Mouse (Mus musculus) stomach, embryonic 15.5 days (tissue): ENCODE results near the gene Slc11a2. TPM values are rescaled to one million over a fixed set of nuclear protein-coding genes. Genes with fewer than 3 reads are reported as not detected.
A peak's percentile ranks its signal among the peaks of the same experiment; 100 is the strongest.
"Not testable (repeated sequence)": the region's sequence is repeated elsewhere in the genome, so short reads cannot be mapped to it uniquely, and the experiment has no call there.

ENCODE experiments used
- ATAC-seq: fragments of 200-750 bp; cut with Nextera tagmentation; 2 replicates; pipeline ENCODE4 v1.8.0; 2017; ENCODE audit warnings: low read depth, moderate number of reproducible peaks, moderate TSS enrichment; ENCODE audit not compliant: insufficient read depth, low FRiP score
- H3K27ac ChIP-seq: fragments of 300-500 bp; sonication (generic); 2 replicates; pipeline ENCODE4 v1.5.1; 2015; ENCODE audit warnings: mild to moderate bottlenecking, inconsistent platforms
- H3K27me3 ChIP-seq: fragments of 300-500 bp; sonication (generic); replicated peaks from 2 replicates; pipeline ENCODE4 v1.6.1; 2015; ENCODE audit warnings: inconsistent platforms
- H3K36me3 ChIP-seq: fragments of 300-500 bp; sonication (generic); 2 replicates; pipeline ENCODE4 v1.6.1; 2015; ENCODE audit warnings: inconsistent platforms
- H3K4me1 ChIP-seq: fragments of 300-500 bp; sonication (generic); 2 replicates; pipeline ENCODE4 v1.6.1; 2015; ENCODE audit warnings: inconsistent platforms
- H3K4me2 ChIP-seq: fragments of 300-500 bp; sonication (generic); 2 replicates; pipeline ENCODE4 v1.6.1; 2015; ENCODE audit warnings: mild to moderate bottlenecking, inconsistent platforms
- H3K4me3 ChIP-seq: fragments of 300-500 bp; sonication (generic); replicated peaks from 2 replicates; pipeline ENCODE4 v1.5.1; 2015; ENCODE audit warnings: inconsistent platforms
- H3K9ac ChIP-seq: fragments of 300-500 bp; sonication (generic); 2 replicates; pipeline ENCODE4 v1.6.1; 2015; ENCODE audit warnings: inconsistent platforms
- H3K9me3 ChIP-seq: fragments of 300-500 bp; sonication (generic); 2 replicates; pipeline ENCODE4 v1.6.1; 2016; ENCODE audit warnings: inconsistent platforms
- WGBS: fragments of 180-500 bp; shearing (Covaris S2); methylation state at CpG from one replicate; pipeline ENCODE4 v1.1.7; 2015; 5-methylcytosine and 5-hydroxymethylcytosine counted together
- polyA plus RNA-seq: library from polyadenylated mRNA; unstranded; fragments of >200 nt; fragmentation: Nextera tagmentation; extraction: Ambion mirVana; gene quantifications from 2 replicates; pipeline ENCODE4 v1.2.1, GENCODE M21; 2015

Slc11a2 gene
- polyA plus RNA-seq, 1 experiment from 2014 or later = 24.0 TPM

DNA sequence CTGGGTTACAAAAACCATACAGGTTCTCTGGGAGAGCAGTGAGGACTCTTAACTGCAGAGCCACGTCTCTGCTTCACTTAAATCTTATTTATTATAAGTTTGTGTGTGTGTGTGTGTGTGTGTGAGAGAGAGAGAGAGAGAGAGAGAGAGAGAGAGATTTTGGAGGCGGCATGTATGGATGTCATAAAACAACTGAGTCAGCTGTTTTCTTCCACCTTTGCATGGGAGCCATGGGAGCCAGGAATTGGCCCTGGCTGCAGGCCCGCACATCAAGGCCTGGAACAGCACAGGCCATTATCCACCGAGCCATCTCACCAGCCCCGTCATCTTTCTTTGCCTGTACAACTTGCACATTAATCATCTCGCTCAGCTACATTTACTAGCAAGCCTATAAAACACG, 57.8 kb downstream of the Slc11a2 start:
- Histone ChIP-seq H3K27ac (no peak overlapping the region), H3K4me1 (no peaks in the 10 kb centered on the region), H3K36me3 (no peaks in the 10 kb centered on the region), H3K27me3 (no peaks in the 10 kb centered on the region), H3K4me2 (no peak overlapping the region), H3K9me3 (no peaks in the 10 kb centered on the region), H3K9ac (no peak overlapping the region), H3K4me3 (no peak overlapping the region)
- WGBS = 63% methylated on average over 7 of the region's 7 CpGs
- ATAC-seq = no peak

DNA sequence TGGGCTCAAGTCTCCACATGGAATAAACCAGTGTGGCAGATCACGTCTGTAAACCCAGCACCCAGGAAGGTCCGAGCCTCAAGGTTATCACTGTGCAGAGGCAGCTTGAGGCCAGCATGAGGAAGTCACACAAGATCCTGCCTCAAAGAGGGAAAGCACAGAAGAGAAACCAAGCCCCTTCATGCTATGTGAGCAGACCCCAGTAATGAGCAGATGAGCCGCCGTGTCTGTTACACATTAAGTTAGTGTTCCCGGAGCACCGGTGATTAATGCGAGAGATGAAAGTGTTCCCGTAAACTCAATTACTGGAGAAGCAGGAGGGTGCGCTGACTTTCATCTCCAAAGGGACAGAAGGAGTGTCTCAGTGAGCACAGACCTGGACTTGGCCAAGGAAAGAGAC, 58.9 kb downstream of the Slc11a2 start:
- H3K4me3 ChIP-seq, ATAC-seq: not testable (repeated sequence)

DNA sequence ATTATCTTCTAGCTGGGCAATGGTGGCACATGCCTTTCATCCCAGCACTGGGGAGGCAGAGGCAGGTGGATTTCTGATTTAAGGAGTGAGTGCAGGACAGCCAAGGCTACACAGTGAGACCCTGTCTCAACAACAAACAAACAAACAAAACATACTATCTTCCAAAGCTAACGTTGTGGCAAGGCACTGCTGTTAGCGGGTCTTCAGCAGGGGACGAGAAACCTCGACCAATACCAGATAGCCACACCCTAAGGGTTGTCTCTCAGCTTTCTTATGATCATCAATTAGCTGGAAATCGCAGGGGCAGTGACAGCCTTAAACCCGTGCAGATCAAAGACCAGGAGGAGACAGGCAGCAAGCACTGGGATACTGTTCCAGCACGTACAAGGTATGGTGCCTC, 60.6 kb downstream of the Slc11a2 start, which contains the start of gene Higd1c:
Gene Higd1c (plus strand): TSS at position 301 of the 400 bp plus-strand sequence.
- Histone ChIP-seq H3K36me3 (no peaks in the 10 kb centered on the region), H3K9ac (no peak within 1 kb of the TSS), H3K4me1 (no peaks in the 10 kb centered on the region), H3K27ac (no peak within 1 kb of the TSS), H3K27me3 (no peaks in the 10 kb centered on the region), H3K4me2 (no peak within 1 kb of the TSS), H3K9me3 (no peaks in the 10 kb centered on the region), H3K4me3 (no peak within 1 kb of the TSS)
- no peak for ATAC-seq
- 63% methylated on average over 7 of the region's 7 CpGs for WGBS

More for the DNA sequence above, 58.9 kb downstream of the Slc11a2 start:
- WGBS = 63% methylated on average over 9 of the region's 9 CpGs
- not testable (repeated sequence) for H3K4me1 ChIP-seq, H3K4me2 ChIP-seq, H3K27me3 ChIP-seq, H3K36me3 ChIP-seq, H3K9me3 ChIP-seq, H3K9ac ChIP-seq, H3K27ac ChIP-seq

DNA sequence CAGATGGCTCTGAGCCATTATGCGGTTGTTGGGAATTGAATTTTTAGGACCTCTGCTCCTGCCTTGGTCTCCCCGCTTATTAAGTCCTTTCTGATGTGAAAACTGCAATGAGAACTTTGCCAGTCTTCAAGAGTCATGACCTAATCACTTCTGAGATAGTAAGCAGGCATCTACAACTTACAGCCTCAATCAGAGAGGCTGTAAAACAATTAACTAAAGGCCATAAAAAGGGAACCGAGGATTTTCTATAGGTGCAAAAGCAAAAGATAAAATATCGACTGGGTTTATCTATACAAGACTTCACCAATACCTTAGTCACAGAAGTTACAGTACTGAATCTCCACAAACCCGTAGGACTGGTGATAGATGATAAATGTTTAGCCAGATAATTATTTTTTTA, 69.0 kb downstream of the Slc11a2 start:
- H3K9me3 ChIP-seq = no peaks in the 10 kb centered on the region
- H3K27me3 ChIP-seq = no peaks in the 10 kb centered on the region
- no peaks in the 10 kb centered on the region for H3K36me3 ChIP-seq
- no peak overlapping the region for H3K27ac ChIP-seq
- no peak overlapping the region for H3K9ac ChIP-seq
- no peak for ATAC-seq
- H3K4me3 ChIP-seq = no peak overlapping the region
- H3K4me2 ChIP-seq = no peak overlapping the region
- 62% methylated on average over 5 of the region's 5 CpGs for WGBS
- no peaks in the 10 kb centered on the region for H3K4me1 ChIP-seq

DNA sequence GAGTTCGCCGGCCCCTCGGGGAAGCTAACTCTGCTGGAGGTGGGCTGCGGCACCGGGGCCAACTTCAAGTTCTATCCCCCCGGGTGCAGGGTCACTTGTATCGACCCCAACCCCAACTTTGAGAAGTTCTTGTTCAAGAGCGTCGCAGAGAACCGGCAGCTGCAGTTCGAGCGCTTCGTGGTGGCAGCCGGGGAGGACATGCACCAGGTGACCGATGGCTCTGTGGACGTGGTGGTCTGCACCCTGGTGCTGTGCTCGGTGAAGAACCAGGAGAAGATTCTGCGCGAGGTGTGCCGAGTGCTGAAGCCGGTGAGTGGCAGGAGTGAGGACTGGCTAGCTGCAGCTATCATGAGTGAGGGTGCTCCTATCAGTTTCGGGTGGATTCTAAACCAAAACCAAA, 71.5 kb downstream of the Slc11a2 start:
- H3K4me2 ChIP-seq, H3K36me3 ChIP-seq, H3K27ac ChIP-seq, ATAC-seq, H3K27me3 ChIP-seq, H3K4me3 ChIP-seq, H3K4me1 ChIP-seq, H3K9me3 ChIP-seq, H3K9ac ChIP-seq: not testable (repeated sequence)
- WGBS = 90% methylated on average over 22 of the region's 22 CpGs

DNA sequence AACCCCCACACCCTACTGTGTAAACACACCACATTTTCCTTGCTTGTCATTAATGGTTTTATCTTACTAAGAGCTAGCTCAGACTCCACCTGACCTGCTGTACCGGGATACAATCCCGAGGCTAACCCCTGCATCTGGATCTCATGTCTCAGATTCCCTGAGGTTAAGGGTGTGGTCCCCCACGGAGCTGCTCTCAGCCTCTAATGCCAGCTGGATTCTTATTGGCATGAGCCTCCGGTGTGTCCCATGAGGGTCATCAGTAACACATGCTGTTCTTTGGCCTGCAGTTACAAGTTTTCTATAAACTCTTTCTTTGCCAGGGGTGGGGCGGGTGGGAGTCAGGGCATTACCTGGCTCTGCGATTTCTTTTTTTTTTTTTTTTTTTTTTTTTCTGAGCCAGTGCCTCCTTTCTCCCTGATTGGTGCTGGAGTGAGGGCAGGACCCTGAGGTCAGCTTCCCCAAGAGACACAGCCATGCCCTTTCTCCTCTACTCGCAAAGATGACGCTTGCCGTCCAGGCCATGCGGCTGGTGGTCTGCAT, 72.1 kb downstream of the Slc11a2 start, which contains the start of the genes Methig1 and Mettl7a2:
Gene Methig1 (plus strand): TSS at position 439 of the 540 bp plus-strand sequence.
Gene Mettl7a2 (plus strand): TSS at position 490 of the 540 bp plus-strand sequence.
- H3K36me3 ChIP-seq = no peaks in the 10 kb centered on the region
- H3K4me1 ChIP-seq = no peaks in the 10 kb centered on the region; the same call in 1 of the 2 replicates
- ATAC-seq = no peak
- no peak within 1 kb of the TSS for H3K27ac ChIP-seq
- H3K4me3 ChIP-seq = no peak within 1 kb of the TSS
- no peak within 1 kb of the TSS for H3K4me2 ChIP-seq
- no peak within 1 kb of the TSS for H3K9ac ChIP-seq
- H3K27me3 ChIP-seq = no peaks in the 10 kb centered on the region
- WGBS = 84% methylated on average over 10 of the region's 10 CpGs
- no peaks in the 10 kb centered on the region for H3K9me3 ChIP-seq

DNA sequence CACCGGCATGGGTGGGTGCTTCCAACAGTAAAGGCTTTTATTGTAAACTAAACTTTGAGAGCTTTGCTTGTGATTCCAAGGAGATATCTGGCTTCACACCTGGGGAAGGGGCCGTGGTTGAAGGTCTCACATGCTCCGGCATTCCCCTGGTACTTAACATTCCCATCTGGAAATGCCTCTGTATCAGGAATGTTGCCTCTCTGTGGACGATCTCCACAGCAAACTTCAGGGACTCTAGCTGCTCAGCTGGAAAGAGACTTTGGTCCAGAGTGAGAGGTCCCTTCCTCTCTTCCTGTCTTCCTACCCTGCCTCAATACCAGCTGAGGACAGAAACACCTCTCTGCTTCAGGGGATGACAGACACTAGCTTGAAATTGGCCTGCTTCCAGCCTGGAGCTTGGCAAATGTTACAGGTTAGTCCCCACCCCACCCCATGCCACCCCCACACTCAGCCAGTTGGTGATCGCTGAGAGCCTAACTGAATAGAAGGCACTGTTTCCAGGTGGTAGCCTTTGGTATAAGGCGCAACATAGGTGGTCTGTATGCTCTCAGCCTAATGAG, 73.3 kb downstream of the Slc11a2 start:
- H3K4me1 ChIP-seq = no peaks in the 10 kb centered on the region; the same call in 1 of the 2 replicates
- H3K27me3 ChIP-seq = no peaks in the 10 kb centered on the region
- no peak overlapping the region for H3K4me3 ChIP-seq
- no peaks in the 10 kb centered on the region for H3K36me3 ChIP-seq
- H3K27ac ChIP-seq = no peak overlapping the region
- no peak overlapping the region for H3K9ac ChIP-seq
- no peak overlapping the region for H3K4me2 ChIP-seq
- ATAC-seq = no peak
- H3K9me3 ChIP-seq = no peaks in the 10 kb centered on the region
- WGBS = 54% methylated on average over 6 of the region's 6 CpGs

DNA sequence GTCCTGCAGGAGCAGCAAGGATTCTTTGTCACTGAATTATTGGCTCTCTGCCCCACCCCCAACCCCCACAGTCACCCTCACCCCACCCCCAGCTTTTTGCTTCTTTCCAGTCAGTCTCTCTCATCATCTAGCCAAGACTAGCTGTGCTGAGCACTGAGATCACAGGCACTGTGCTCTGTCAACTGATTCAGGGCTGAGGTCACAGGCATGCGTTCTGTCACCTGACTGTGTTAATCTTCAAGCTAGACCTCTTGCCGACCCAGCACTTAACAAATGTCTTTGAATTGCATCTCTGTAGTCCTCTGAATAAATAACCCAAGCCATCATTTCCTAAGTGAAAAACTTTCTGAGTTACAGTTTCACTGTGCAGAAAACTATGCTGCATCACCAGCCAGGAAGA, 75.4 kb downstream of the Slc11a2 start:
- no peak overlapping the region for H3K27ac ChIP-seq

DNA sequence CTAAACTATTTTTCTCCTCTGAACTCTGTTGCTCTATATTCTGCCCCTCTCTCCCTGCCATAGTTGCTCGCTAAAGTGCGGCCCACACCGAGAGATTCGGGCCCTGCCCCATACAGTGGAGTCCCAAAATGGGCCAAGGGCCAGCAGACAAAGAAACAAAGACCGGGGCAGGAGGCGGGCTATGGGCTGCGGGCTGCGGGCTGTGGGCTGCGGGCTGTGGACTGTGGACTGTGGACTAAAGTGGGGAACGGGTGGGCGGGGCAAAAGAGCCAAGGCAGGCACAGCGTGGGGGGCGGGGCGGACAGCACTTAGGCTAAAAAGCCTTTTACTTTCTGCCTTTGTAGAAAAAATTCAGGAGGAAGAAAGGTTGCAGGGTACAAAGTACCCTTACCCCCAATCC, 78.1 kb downstream of the Slc11a2 start:
- H3K27ac ChIP-seq = no peak overlapping the region
- H3K9me3 ChIP-seq = no peaks in the 10 kb centered on the region
- no peak overlapping the region for H3K4me3 ChIP-seq
- no peaks in the 10 kb centered on the region for H3K27me3 ChIP-seq
- ATAC-seq = peak; percentile 50; the same call in 1 of the 2 replicates
- H3K4me1 ChIP-seq = no peaks in the 10 kb centered on the region; the same call in 1 of the 2 replicates
- 67% methylated on average over 14 of the region's 14 CpGs for WGBS
- H3K36me3 ChIP-seq = no peaks in the 10 kb centered on the region
- H3K9ac ChIP-seq = no peak overlapping the region
- no peak overlapping the region for H3K4me2 ChIP-seq

More for the DNA sequence above, 75.4 kb downstream of the Slc11a2 start:
- Histone ChIP-seq H3K4me3 (no peak overlapping the region), H3K9me3 (no peaks in the 10 kb centered on the region), H3K4me1 (no peaks in the 10 kb centered on the region; the same call in 1 of the 2 replicates), H3K36me3 (no peaks in the 10 kb centered on the region), H3K9ac (no peak overlapping the region), H3K27me3 (no peaks in the 10 kb centered on the region), H3K4me2 (no peak overlapping the region)
- WGBS = 14% methylated on average over 2 of the region's 2 CpGs
- no peak for ATAC-seq

DNA sequence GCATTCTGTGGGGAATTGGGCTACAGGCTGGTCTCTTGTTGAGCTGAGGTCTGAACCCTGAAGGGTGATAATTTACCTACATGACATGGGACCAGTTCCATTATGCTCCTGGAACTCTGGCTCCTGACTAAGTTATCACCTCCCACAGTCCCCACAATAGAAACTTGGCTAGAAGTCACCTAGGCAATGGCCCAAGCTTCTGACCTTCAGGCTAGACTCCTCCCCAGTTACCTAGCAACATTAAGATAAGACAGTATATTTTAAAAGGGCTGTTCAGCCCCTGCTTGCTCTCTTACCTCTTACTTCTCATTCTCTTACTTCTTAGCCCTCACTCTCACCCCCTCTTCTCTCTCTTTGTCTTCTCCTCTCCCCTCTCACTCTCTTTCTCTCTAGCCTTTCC, 79.4 kb downstream of the Slc11a2 start:
- ATAC-seq = no peak
- Histone ChIP-seq H3K27ac (no peak overlapping the region), H3K36me3 (no peaks in the 10 kb centered on the region), H3K4me1 (no peaks in the 10 kb centered on the region; the same call in 1 of the 2 replicates), H3K27me3 (no peaks in the 10 kb centered on the region), H3K9ac (no peak overlapping the region), H3K4me2 (no peak overlapping the region), H3K4me3 (no peak overlapping the region), H3K9me3 (no peaks in the 10 kb centered on the region)

DNA sequence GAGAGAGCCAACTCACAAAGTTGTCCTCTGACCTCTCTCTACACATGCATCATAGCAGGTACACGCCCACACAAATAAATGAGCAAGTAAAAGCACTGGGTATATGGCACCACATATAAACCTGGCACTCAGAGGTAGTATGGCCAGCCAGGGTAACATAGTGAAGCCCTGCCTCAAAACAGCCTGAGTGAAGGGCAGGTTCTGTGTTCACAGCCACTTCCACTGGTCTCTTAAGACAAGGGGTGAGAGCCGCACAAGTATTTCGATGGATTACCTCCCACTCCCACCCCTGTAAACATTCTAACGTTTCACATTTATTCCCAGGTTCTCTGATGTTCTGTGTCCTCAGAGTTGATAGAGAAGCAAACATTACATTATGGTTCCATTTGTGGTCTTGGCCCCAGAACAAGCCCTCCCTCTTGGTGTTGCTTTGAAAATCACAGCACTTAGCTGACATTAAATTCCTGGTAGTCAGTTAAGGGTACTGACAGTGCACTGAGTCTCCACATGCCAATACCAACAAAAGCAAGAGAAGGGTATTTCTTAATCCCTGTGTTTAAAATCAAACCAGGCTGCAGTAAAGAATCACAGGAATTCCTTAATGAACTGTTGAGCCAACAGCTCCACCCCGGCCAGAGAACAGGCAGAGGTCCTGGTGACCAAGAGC, 83.4 kb downstream of the Slc11a2 start:
- not testable (repeated sequence) for H3K4me3 ChIP-seq, H3K9me3 ChIP-seq, H3K27ac ChIP-seq, H3K9ac ChIP-seq, H3K36me3 ChIP-seq, H3K4me2 ChIP-seq, H3K27me3 ChIP-seq, ATAC-seq, H3K4me1 ChIP-seq
- 31% methylated on average over 4 of the region's 5 CpGs for WGBS
